Mouse (Mus musculus) liver, postnatal 0 days (tissue): Measurements from ENCODE around the gene Odf3b. TPM values are rescaled to one million over a fixed set of nuclear protein-coding genes. Genes with fewer than 3 reads are reported as not detected.

Experiments used
- ATAC-seq: fragments of 200-750 bp; cut with Nextera tagmentation; 2 replicates; pipeline ENCODE4 v1.8.0; 2017; ENCODE audit warnings: mild to moderate bottlenecking, moderate library complexity
- DNase-seq: peaks from one replicate; pipeline ENCODE4 v3.0.0-alpha.2; 2016
- H3K27ac ChIP-seq: fragments of 300-500 bp; sonication (generic); 2 replicates; pipeline ENCODE4 v1.5.1; 2014; ENCODE audit warnings: antibody characterized with exemption, moderate library complexity, mild to moderate bottlenecking, low read depth
- H3K27me3 ChIP-seq: fragments of 300-500 bp; sonication (generic); 2 replicates; pipeline ENCODE4 v1.6.1; 2014; ENCODE audit warnings: low read length, control low read depth, mixed read lengths; ENCODE audit not compliant: insufficient read depth
- H3K36me3 ChIP-seq: fragments of 300-500 bp; sonication (generic); replicated peaks from 2 replicates; pipeline ENCODE4 v1.6.1; 2014; ENCODE audit warnings: mild to moderate bottlenecking, control low read depth, low read length, moderate library complexity, mixed read lengths; ENCODE audit not compliant: insufficient read depth
- H3K4me1 ChIP-seq: fragments of 300-500 bp; sonication (generic); 2 replicates; pipeline ENCODE4 v1.6.1; 2014; ENCODE audit warnings: antibody characterized with exemption, mild to moderate bottlenecking, control low read depth; ENCODE audit not compliant: insufficient read depth
- H3K4me2 ChIP-seq: fragments of 300-500 bp; sonication (generic); 2 replicates; pipeline ENCODE4 v1.6.1; 2014; ENCODE audit warnings: low read depth, mild to moderate bottlenecking, low read length, moderate library complexity, mixed read lengths
- H3K4me3 ChIP-seq: fragments of 300-500 bp; sonication (generic); 2 replicates; pipeline ENCODE4 v1.5.1; 2014; ENCODE audit warnings: low read depth, low read length
- H3K9ac ChIP-seq: fragments of 300-500 bp; sonication (generic); replicated peaks from 2 replicates; pipeline ENCODE4 v1.6.1; 2014; ENCODE audit warnings: mild to moderate bottlenecking, moderate library complexity
- H3K9me3 ChIP-seq: fragments of 300-500 bp; sonication (generic); 2 replicates; pipeline ENCODE4 v1.6.1; 2016; ENCODE audit warnings: mild to moderate bottlenecking, control low read depth, low read length, mixed read lengths
- CTCF ChIP-seq: sonication (generic); IDR thresholded peaks from 2 replicates; pipeline ENCODE4 v1.5.1; 2016; ENCODE audit warnings: antibody characterized with exemption, low read depth
- EP300 ChIP-seq: IDR thresholded peaks from 2 replicates; pipeline ENCODE4 v1.6.1; 2016; ENCODE audit warnings: antibody characterized with exemption, low read depth, mild to moderate bottlenecking
- WGBS: fragments of 180-500 bp; shearing (Covaris S2); extraction: QIAGEN DNeasy Blood & Tissue Kit; methylation state at CpG from one replicate; pipeline ENCODE4 v1.1.7; 2014; ENCODE audit not compliant: insufficient replicate concordance; 5-methylcytosine and 5-hydroxymethylcytosine counted together
- polyA plus RNA-seq: library from polyadenylated mRNA; unstranded; fragments of >200 nt; fragmentation: Nextera tagmentation; extraction: Ambion mirVana; gene quantifications from 2 replicates; pipeline ENCODE4 v1.2.1, GENCODE M21; 2015

Odf3b gene
- polyA plus RNA-seq, 1 experiment from 2014 or later, result 1.8 TPM

DNA sequence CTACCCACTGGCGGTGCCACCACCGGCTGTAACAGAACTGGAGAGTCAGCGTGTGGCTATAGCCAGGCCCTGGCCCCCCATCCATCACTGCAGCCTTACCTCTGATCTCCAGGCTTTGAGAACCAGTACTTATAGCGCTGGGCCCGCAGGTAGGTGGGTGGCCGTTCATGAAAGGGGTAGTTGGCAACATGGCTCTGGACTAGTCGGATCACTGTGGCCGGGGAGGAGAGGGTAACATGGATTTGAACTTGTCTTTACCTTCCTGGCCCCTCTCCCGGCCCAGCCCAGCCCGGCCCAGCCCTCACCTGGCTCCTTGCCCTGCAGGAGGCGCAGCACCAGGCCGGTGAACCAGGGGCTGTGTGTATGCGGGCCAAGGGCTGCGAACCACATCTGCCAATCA, 27.0 kb downstream of the Odf3b start:
- Histone ChIP-seq H3K4me1 (peaks cover 15% of the 10 kb centered on the region), H3K4me3 (no peak overlapping the region), H3K27me3 (no peaks in the 10 kb centered on the region), H3K9ac (no peak overlapping the region), H3K36me3 (peaks cover 31% of the 10 kb centered on the region), H3K4me2 (no peak overlapping the region), H3K27ac (no peak overlapping the region), H3K9me3 (no peaks in the 10 kb centered on the region)
- 92% methylated on average over 14 of the region's 14 CpGs for WGBS
- ATAC-seq (no peak), DNase-seq (no peak)
- TF ChIP-seq CTCF (no peak), EP300 (no peak)

DNA sequence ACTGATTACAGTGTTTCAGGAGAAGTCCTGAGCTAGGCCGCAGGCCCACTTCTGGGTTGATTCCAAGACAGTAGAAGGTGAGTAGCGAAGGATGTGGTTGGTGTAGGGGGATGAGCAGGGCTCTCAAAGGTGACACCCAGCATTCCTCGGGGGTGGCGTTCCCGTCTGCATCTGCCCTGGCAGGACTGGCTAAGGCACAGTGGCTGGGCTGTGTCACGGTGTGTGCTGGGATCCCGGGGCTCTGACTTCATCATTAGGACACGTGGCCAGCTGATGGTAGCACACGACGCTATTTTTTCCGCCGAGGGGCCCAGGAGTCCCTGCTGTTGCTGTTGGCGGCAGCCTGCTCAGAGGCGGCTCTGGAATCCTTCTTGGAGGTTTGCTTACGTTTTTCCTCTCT, 27.8 kb downstream of the Odf3b start:
- no peak overlapping the region for H3K9ac ChIP-seq
- no peak overlapping the region for H3K4me2 ChIP-seq
- WGBS, result 91% methylated on average over 15 of the region's 15 CpGs
- H3K36me3 ChIP-seq, result peaks cover 31% of the 10 kb centered on the region
- H3K4me3 ChIP-seq, result no peak overlapping the region
- H3K27me3 ChIP-seq, result no peaks in the 10 kb centered on the region
- peaks cover 10% of the 10 kb centered on the region for H3K4me1 ChIP-seq
- no peak overlapping the region for H3K27ac ChIP-seq
- H3K9me3 ChIP-seq, result no peaks in the 10 kb centered on the region
- ATAC-seq (no peak), DNase-seq (peak; percentile 13)
- TF ChIP-seq CTCF (no peak), EP300 (no peak)

DNA sequence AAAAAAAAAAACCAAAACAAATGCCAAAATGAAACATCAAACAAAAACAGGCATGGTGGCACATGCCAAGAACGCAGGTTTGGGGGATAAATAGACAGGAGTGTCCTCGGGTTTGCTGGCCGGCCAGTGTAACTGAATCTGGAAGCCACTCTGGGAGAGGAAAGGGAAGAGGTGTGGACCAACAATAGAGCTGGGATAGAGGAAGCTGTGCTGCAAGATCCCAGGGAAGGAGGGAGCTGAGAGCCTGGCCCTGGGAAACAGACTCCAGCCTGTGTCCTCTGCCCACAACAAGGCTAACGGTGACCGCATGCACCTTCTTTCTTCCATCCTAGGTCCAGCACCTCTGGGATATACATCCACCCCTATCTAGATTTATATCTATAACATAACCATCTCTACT, 28.6 kb downstream of the Odf3b start:
- 88% methylated on average over 5 of the region's 5 CpGs for WGBS
- Histone ChIP-seq H3K9me3 (no peaks in the 10 kb centered on the region), H3K36me3 (peaks cover 31% of the 10 kb centered on the region), H3K27me3 (no peaks in the 10 kb centered on the region), H3K4me2 (no peak overlapping the region), H3K9ac (no peak overlapping the region), H3K27ac (no peak overlapping the region), H3K4me3 (no peak overlapping the region), H3K4me1 (peaks cover 10% of the 10 kb centered on the region)
- DNase-seq (peak; percentile 8), ATAC-seq (no peak)
- TF ChIP-seq EP300 (no peak), CTCF (no peak)

DNA sequence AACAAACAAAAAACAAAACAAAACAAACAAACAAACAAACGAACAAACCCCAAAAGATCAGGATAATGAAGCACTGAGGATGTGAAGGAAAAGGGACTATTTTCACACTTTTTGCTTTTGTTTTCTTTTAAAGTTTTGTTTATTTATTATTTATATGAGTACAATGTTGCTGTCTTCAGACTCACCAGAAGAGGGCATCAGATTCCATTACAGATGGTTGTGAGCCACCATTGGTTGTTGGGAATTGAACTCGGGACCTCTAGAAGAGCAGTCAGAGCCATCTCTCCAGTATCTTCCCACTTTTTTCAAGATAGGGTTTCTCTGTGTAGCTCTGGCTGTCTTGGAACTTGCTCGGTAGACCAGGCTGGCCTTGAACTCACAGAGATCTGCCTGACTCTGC, 35.8 kb downstream of the Odf3b start:
- no peak overlapping the region for H3K9ac ChIP-seq
- 71% methylated on average over 3 of the region's 3 CpGs for WGBS
- H3K4me3 ChIP-seq, result no peak overlapping the region
- H3K27me3 ChIP-seq, result no peaks in the 10 kb centered on the region
- no peak overlapping the region for H3K4me2 ChIP-seq
- no peaks in the 10 kb centered on the region for H3K9me3 ChIP-seq
- no peaks in the 10 kb centered on the region for H3K4me1 ChIP-seq
- no peak overlapping the region for H3K27ac ChIP-seq
- TF ChIP-seq CTCF (peak; percentile 56), EP300 (no peak)
- ATAC-seq, result no peak
- no peaks in the 10 kb centered on the region for H3K36me3 ChIP-seq
- no peak for DNase-seq

DNA sequence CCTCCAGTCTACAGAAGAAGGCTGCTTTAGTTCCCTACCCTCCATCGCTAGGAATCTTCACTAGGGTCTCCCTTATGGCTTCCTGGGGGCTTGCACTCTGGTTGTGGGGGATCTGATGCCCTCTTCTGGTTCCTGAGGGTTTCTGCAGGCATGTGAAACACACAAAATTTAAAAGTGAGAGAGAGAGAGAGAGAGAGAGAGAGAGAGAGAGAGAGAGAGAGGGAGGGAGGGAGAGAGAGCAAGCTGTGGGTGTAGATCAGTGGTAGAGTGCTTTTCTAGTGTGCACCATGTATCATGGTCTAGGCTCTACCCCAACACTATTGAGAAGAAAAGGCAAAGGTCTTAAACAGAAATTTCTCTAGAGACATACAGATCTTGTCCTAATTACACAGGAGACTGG, 37.4 kb downstream of the Odf3b start:
- no peak overlapping the region for H3K4me3 ChIP-seq
- TF ChIP-seq CTCF (0 out of 2 replicates have a peak, but pooled peaks have one; percentile 16), EP300 (no peak)
- H3K9me3 ChIP-seq, result no peaks in the 10 kb centered on the region
- H3K27ac ChIP-seq, result no peak overlapping the region
- no peak overlapping the region for H3K9ac ChIP-seq
- 64% methylated on average over 1 of the region's 1 CpGs for WGBS
- ATAC-seq, result no peak
- H3K27me3 ChIP-seq, result no peaks in the 10 kb centered on the region
- H3K4me1 ChIP-seq, result no peaks in the 10 kb centered on the region
- H3K36me3 ChIP-seq, result no peaks in the 10 kb centered on the region
- no peak overlapping the region for H3K4me2 ChIP-seq
- no peak for DNase-seq

DNA sequence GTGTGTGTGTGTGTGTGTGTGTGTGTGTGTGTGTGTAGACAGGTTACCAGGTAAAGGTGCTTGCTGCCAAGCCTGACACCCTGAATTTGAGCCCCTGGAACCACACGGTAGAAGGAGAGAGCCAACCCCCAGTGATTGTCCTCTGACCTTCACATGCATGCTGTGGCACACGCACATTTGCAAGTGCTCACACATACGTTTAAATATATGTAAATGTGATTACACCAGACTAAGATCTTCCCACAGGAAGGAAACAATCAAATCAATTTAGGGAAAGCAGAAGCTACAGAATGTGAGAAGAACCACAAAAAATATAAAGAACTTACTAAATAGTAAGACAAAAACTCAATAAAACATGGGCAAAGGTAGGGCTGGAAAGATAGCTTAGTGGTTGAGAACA, 38.9 kb downstream of the Odf3b start:
- Histone ChIP-seq H3K27ac (no peak overlapping the region), H3K4me1 (no peaks in the 10 kb centered on the region), H3K9me3 (no peaks in the 10 kb centered on the region), H3K36me3 (no peaks in the 10 kb centered on the region), H3K9ac (no peak overlapping the region), H3K4me3 (no peak overlapping the region), H3K27me3 (no peaks in the 10 kb centered on the region), H3K4me2 (no peak overlapping the region)
- ATAC-seq (no peak), DNase-seq (no peak)
- TF ChIP-seq CTCF (no peak), EP300 (no peak)
- 37% methylated on average over 3 of the region's 3 CpGs for WGBS

DNA sequence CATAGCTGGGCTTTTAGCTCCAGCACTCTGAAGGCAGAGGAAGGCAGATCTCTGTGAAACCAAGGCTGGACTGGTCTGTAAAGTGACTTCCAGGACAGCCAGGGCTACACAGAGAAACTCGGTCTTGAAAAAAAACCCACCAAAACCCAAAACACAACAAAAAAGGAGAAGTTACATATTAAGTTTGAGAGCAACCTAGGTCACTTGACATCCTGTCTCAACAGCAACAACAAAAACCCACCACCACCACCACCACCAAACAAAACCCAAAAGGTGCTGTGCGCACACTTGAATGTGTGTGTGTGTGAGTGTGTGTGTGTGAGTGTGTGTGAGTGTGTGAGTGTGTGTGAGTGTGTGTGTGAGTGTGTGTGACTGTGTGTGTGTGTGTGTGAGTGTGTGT, 39.4 kb downstream of the Odf3b start:
- H3K27ac ChIP-seq, result no peak overlapping the region

More for the DNA sequence above, 39.4 kb downstream of the Odf3b start:
- no peak for DNase-seq
- Histone ChIP-seq H3K27me3 (no peaks in the 10 kb centered on the region), H3K36me3 (no peaks in the 10 kb centered on the region), H3K9me3 (no peaks in the 10 kb centered on the region), H3K9ac (no peak overlapping the region), H3K4me2 (no peak overlapping the region), H3K4me3 (no peak overlapping the region), H3K4me1 (no peaks in the 10 kb centered on the region; the same call in 1 of the 2 replicates)
- no peak for ATAC-seq
- 44% methylated on average over 2 of the region's 2 CpGs for WGBS
- TF ChIP-seq EP300 (no peak), CTCF (no peak)
